Mouse (Mus musculus) forebrain, embryonic 16.5 days (tissue): Measurements from ENCODE around the gene Fam13c. TPM values are rescaled to one million over a fixed set of nuclear protein-coding genes. Genes with fewer than 3 reads are reported as not detected.

Source experiments
- ATAC-seq: fragments of 200-750 bp; cut with Nextera tagmentation; 2 replicates; pipeline ENCODE4 v1.8.0; 2017; ENCODE audit warnings: mild to moderate bottlenecking, moderate library complexity
- H3K27ac ChIP-seq: fragments of 300-500 bp; sonication (generic); 2 replicates; pipeline ENCODE4 v1.5.1; 2014; ENCODE audit warnings: low read length, control low read depth
- H3K27me3 ChIP-seq: fragments of 300-500 bp; sonication (generic); replicated peaks from 2 replicates; pipeline ENCODE4 v1.6.1; 2014; ENCODE audit warnings: low read length; ENCODE audit not compliant: control insufficient read depth, insufficient read depth
- H3K36me3 ChIP-seq: fragments of 300-500 bp; sonication (generic); 2 replicates; pipeline ENCODE4 v1.6.1; 2014; ENCODE audit not compliant: control insufficient read depth, insufficient read depth
- H3K4me1 ChIP-seq: fragments of 300-500 bp; sonication (generic); replicated peaks from 2 replicates; pipeline ENCODE4 v1.6.1; 2014; ENCODE audit warnings: low read length; ENCODE audit not compliant: control insufficient read depth, insufficient read depth
- H3K4me2 ChIP-seq: fragments of 300-500 bp; sonication (generic); 2 replicates; pipeline ENCODE4 v1.6.1; 2014; ENCODE audit warnings: mild to moderate bottlenecking, low read length, control low read depth
- H3K4me3 ChIP-seq: fragments of 300-500 bp; sonication (generic); replicated peaks from 2 replicates; pipeline ENCODE4 v1.5.1; 2014; ENCODE audit warnings: mild to moderate bottlenecking, low read length, control low read depth
- H3K9ac ChIP-seq: fragments of 300-500 bp; sonication (generic); replicated peaks from 2 replicates; pipeline ENCODE4 v1.6.1; 2014; ENCODE audit warnings: low read depth, low read length, control low read depth
- H3K9me3 ChIP-seq: fragments of 300-500 bp; sonication (generic); 2 replicates; pipeline ENCODE4 v1.6.1; 2016; ENCODE audit warnings: low read length; ENCODE audit not compliant: control insufficient read depth
- WGBS: fragments of 180-500 bp; shearing (Covaris S2); extraction: QIAGEN DNeasy Blood & Tissue Kit; methylation state at CpG from one replicate; pipeline ENCODE4 v1.1.7; 2014; 5-methylcytosine and 5-hydroxymethylcytosine counted together
- polyA plus RNA-seq: library from polyadenylated mRNA; unstranded; fragments of >200 nt; fragmentation: Nextera tagmentation; extraction: Ambion mirVana; gene quantifications from 2 replicates; pipeline ENCODE4 v1.2.1, GENCODE M21; 2015

Fam13c gene
- 27.7 and 27.8 TPM in 2 replicates for polyA plus RNA-seq

- ATAC-seq: peak; percentile 62
- Histone ChIP-seq H3K9ac (peak within 1 kb of the TSS; percentile 90), H3K9me3 (no peaks in the 10 kb centered on the region), H3K4me3 (peak within 1 kb of the TSS; percentile 75), H3K4me1 (peaks cover 20% of the 10 kb centered on the region), H3K27me3 (no peaks in the 10 kb centered on the region), H3K4me2 (peak within 1 kb of the TSS; percentile 64), H3K36me3 (no peaks in the 10 kb centered on the region), H3K27ac (peak within 1 kb of the TSS; percentile 85)
- 11% methylated on average over 24 of the region's 24 CpGs for WGBS
Measured at GRCm38 (mm10) chr10:70439676-70440521, at the start of gene Fam13c. TSS of gene Fam13c (plus strand) at chr10:70440481.

- no peak overlapping the region for H3K4me3 ChIP-seq
- no peak for ATAC-seq
- H3K27me3 ChIP-seq: no peaks in the 10 kb centered on the region
- H3K9me3 ChIP-seq: peaks cover 15% of the 10 kb centered on the region
- WGBS: 70% methylated on average over 5 of the region's 5 CpGs
- H3K4me1 ChIP-seq: no peaks in the 10 kb centered on the region
- no peak overlapping the region for H3K9ac ChIP-seq
- H3K27ac ChIP-seq: no peak overlapping the region
- no peak overlapping the region for H3K4me2 ChIP-seq
- H3K36me3 ChIP-seq: no peaks in the 10 kb centered on the region
Measured at GRCm38 (mm10) chr10:70395900-70396299, 44.4 kb upstream of the Fam13c start.

GRCm38 (mm10) chr10:70398224-70398623, 42.1 kb upstream of the Fam13c start:
- Histone ChIP-seq H3K4me3 (no peak overlapping the region), H3K9ac (no peak overlapping the region), H3K27ac (no peak overlapping the region), H3K4me2 (no peak overlapping the region), H3K27me3 (no peaks in the 10 kb centered on the region), H3K9me3 (peaks cover 13% of the 10 kb centered on the region), H3K4me1 (no peaks in the 10 kb centered on the region), H3K36me3 (no peaks in the 10 kb centered on the region)
- ATAC-seq: peak; percentile 58; the same call in 1 of the 2 replicates
- WGBS: 64% methylated on average over 6 of the region's 6 CpGs

- ATAC-seq: no peak
- no peak overlapping the region for H3K4me3 ChIP-seq
- no peak overlapping the region for H3K27ac ChIP-seq
- 86% methylated on average over 4 of the region's 4 CpGs for WGBS
- H3K36me3 ChIP-seq: no peaks in the 10 kb centered on the region
- H3K9ac ChIP-seq: no peak overlapping the region
- H3K27me3 ChIP-seq: no peaks in the 10 kb centered on the region
- H3K9me3 ChIP-seq: 0 out of 2 replicates have a peak, but pooled peaks cover 6% of the 10 kb centered on the region
- H3K4me1 ChIP-seq: no peaks in the 10 kb centered on the region
- H3K4me2 ChIP-seq: no peak overlapping the region
Measured at GRCm38 (mm10) chr10:70402006-70402405, 38.3 kb upstream of the Fam13c start.

- Histone ChIP-seq H3K4me2 (no peak overlapping the region), H3K27me3 (no peaks in the 10 kb centered on the region), H3K27ac (no peak overlapping the region), H3K4me1 (no peaks in the 10 kb centered on the region), H3K4me3 (no peak overlapping the region), H3K36me3 (no peaks in the 10 kb centered on the region), H3K9me3 (0 out of 2 replicates have a peak, but pooled peaks cover 6% of the 10 kb centered on the region), H3K9ac (no peak overlapping the region)
- WGBS: 86% methylated on average over 4 of the region's 4 CpGs
- ATAC-seq: no peak
Measured at GRCm38 (mm10) chr10:70402711-70403110, 37.6 kb upstream of the Fam13c start.

- Histone ChIP-seq H3K27me3 (no peaks in the 10 kb centered on the region; the same call in 1 of the 2 replicates), H3K9me3 (no peaks in the 10 kb centered on the region), H3K36me3 (no peaks in the 10 kb centered on the region), H3K4me2 (no peak overlapping the region), H3K9ac (no peak overlapping the region), H3K4me1 (peaks cover 9% of the 10 kb centered on the region), H3K4me3 (no peak overlapping the region), H3K27ac (no peak overlapping the region)
- ATAC-seq: no peak
- 85% methylated on average over 6 of the region's 6 CpGs for WGBS
Measured at GRCm38 (mm10) chr10:70417811-70418486, 22.3 kb upstream of the Fam13c start.

GRCm38 (mm10) chr10:70419282-70420264, 20.7 kb upstream of the Fam13c start:
- peak overlapping the region; percentile 25 for H3K4me2 ChIP-seq
- H3K27ac ChIP-seq: no peak overlapping the region
- H3K36me3 ChIP-seq: no peaks in the 10 kb centered on the region
- H3K9ac ChIP-seq: no peak overlapping the region
- no peak overlapping the region for H3K4me3 ChIP-seq
- H3K27me3 ChIP-seq: no peaks in the 10 kb centered on the region; the same call in 1 of the 2 replicates
- ATAC-seq: peak; percentile 65; the same call in 1 of the 2 replicates
- whole genome bisulfite sequencing: 8% methylated on average over 15 of the region's 15 CpGs
- peaks cover 9% of the 10 kb centered on the region for H3K4me1 ChIP-seq
- no peaks in the 10 kb centered on the region for H3K9me3 ChIP-seq

- Histone ChIP-seq H3K9me3 (no peaks in the 10 kb centered on the region), H3K4me3 (no peak overlapping the region), H3K27ac (no peak overlapping the region), H3K27me3 (no peaks in the 10 kb centered on the region), H3K4me2 (no peak overlapping the region), H3K9ac (no peak overlapping the region), H3K36me3 (no peaks in the 10 kb centered on the region), H3K4me1 (0 out of 2 replicates have a peak, but pooled peaks cover 2% of the 10 kb centered on the region)
- 62% methylated on average over 3 of the region's 3 CpGs for WGBS
- no peak for ATAC-seq
Measured at GRCm38 (mm10) chr10:70426373-70426772, 13.9 kb upstream of the Fam13c start.
